Comparison of ENCODE assay signal across 12 mouse cellular contexts in the genomic region with DNA sequence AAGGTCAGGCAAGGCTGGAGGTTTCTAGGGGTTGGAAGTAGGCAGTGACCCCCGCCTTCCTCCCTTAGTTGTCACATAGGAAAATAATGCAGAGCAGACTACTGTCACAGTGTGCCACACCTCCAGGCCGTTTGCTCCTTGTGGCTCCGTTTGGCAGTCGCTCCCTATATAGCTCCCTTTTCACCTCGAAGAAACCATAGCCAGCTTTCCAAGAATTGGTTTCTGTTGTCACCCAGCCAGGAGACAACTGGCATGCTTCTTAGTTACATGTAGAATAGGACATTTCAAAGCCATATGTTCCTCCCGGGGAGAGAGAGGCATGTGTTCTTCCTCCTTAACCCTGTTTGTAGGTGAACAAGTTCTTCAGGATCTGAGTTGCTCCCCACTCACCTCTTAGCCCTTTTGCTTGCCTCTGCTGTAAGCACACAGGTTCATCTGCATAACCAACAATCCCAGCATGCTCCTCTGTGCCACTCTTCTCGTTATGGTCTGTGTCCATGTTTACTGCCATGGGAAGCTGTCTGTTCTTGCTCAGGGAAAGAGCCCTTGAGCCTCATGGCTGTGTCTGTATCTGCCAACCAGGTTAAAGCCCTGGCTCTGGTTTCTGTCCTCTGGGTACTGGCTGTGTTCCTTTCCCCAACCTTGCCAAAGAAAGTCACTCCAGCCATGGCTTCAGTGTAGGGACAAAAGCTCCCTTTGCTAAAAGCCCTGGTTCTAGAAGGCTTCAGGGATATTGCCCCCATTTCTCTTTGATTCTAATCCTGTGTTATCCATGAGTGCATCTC.
DNase-seq lines count a peak whose midpoint lies in the region; ATAC-seq and TF ChIP-seq lines count a peak whose summit lies in the region.
"Had no signal": no experiment of that assay in that cellular context is flagged by ENCODE, and none has a peak within 500 bp of the region (broad histone marks: within the 10 kb centered on the region; RNA-seq: fewer than 3 reads in every experiment).

No protein-coding gene starts in this region.

- H3K9ac ChIP-seq in forebrain, embryonic 16.5 days (replicated peaks; ENCODE audit: low read depth, low read length), result no peak overlapping the region
- H3K9ac ChIP-seq in forebrain, embryonic 11.5 days (ENCODE audit: low read length), result no peak overlapping the region
- H3K9ac ChIP-seq in hindbrain, embryonic 16.5 days (ENCODE audit: low read depth, low read length), result no peak overlapping the region
- H3K9ac ChIP-seq in hindbrain, embryonic 11.5 days (ENCODE audit: low read depth, low read length), result no peak overlapping the region

- no peaks in the 10 kb centered on the region for H3K27me3 ChIP-seq in forebrain, embryonic 16.5 days (replicated peaks; ENCODE audit: control insufficient read depth, insufficient read depth, low read length)
- H3K27me3 ChIP-seq in forebrain, embryonic 11.5 days (ENCODE audit: control insufficient read depth, insufficient read depth, low read length), result no peaks in the 10 kb centered on the region
- H3K27me3 ChIP-seq in hindbrain, embryonic 16.5 days (replicated peaks; ENCODE audit: control insufficient read depth, insufficient read depth, low read length), result no peaks in the 10 kb centered on the region
- no peaks in the 10 kb centered on the region for H3K27me3 ChIP-seq in hindbrain, embryonic 11.5 days (ENCODE audit: control insufficient read depth, insufficient read depth, low read length)
- H3K27me3 ChIP-seq: megakaryocyte, embryonic 14.5 days had no signal

- peaks cover 9% of the 10 kb centered on the region for H3K4me1 ChIP-seq in forebrain, embryonic 16.5 days (replicated peaks; ENCODE audit: control insufficient read depth, insufficient read depth, low read length)
- H3K4me1 ChIP-seq in forebrain, embryonic 11.5 days (replicated peaks; ENCODE audit: control insufficient read depth, insufficient read depth, low read length), result no peaks in the 10 kb centered on the region; the same call in 1 of the 2 replicates
- peaks cover 5% of the 10 kb centered on the region; the same call in 1 of the 2 replicates for H3K4me1 ChIP-seq in hindbrain, embryonic 16.5 days (ENCODE audit: control insufficient read depth, insufficient read depth, low read depth, low read length)
- H3K4me1 ChIP-seq in hindbrain, embryonic 11.5 days (replicated peaks; ENCODE audit: control insufficient read depth, insufficient read depth, low read length), result no peaks in the 10 kb centered on the region
- H3K4me1 ChIP-seq in cortical plate, adult 2 months (ENCODE audit: control insufficient read depth, insufficient read depth, low read length), result peaks cover 9% of the 10 kb centered on the region; the same call in 1 of the 2 replicates
- H3K4me1 ChIP-seq: megakaryocyte, embryonic 14.5 days had no signal

- no peak overlapping the region for H3K4me2 ChIP-seq in forebrain, embryonic 16.5 days (ENCODE audit: low read length)
- no peak overlapping the region for H3K4me2 ChIP-seq in forebrain, embryonic 11.5 days (ENCODE audit: low read depth, low read length, severe bottlenecking)
- no peak overlapping the region for H3K4me2 ChIP-seq in hindbrain, embryonic 16.5 days (ENCODE audit: low read length)
- no peak overlapping the region for H3K4me2 ChIP-seq in hindbrain, embryonic 11.5 days (replicated peaks; ENCODE audit: low read depth, low read length)

- DNase-seq in forebrain, embryonic 11.5 days (ENCODE audit: low spot score), result no peak
- no peak for DNase-seq in hindbrain, embryonic 11.5 days (ENCODE audit: low spot score)
- peak; percentile 42 to 50 for DNase-seq in heart, adult 9 months (ENCODE audit: low spot score in 2 of 2)
- no peak for DNase-seq in ovary, adult 18-20 months (ENCODE audit: low spot score)
- DNase-seq: kidney, postnatal 36 days had no signal

- no peak for TF ChIP-seq CTCF in cortical plate, adult 2 months (IDR thresholded peaks at IDR 0.05; ENCODE audit: extremely low read depth, insufficient read depth, low read length)

- peak; percentile 50; the same call in 1 of the 2 replicates for ATAC-seq in forebrain, embryonic 16.5 days
- ATAC-seq in forebrain, embryonic 11.5 days (replicated peaks; ENCODE audit: low FRiP score), result no peak
- 0 out of 2 replicates have a peak, but pooled peaks have one; percentile 38 for ATAC-seq in hindbrain, embryonic 16.5 days
- ATAC-seq in hindbrain, embryonic 11.5 days (ENCODE audit: low FRiP score), result no peak
- ATAC-seq: intestine, postnatal 0 days had no signal

- no peak overlapping the region for H3K4me3 ChIP-seq in forebrain, embryonic 16.5 days (replicated peaks; ENCODE audit: low read length)
- no peak overlapping the region for H3K4me3 ChIP-seq in forebrain, embryonic 11.5 days (ENCODE audit: low read depth, low read length)
- no peak overlapping the region for H3K4me3 ChIP-seq in hindbrain, embryonic 16.5 days (ENCODE audit: low read length)
- H3K4me3 ChIP-seq in hindbrain, embryonic 11.5 days (ENCODE audit: low read depth, low read length), result no peak overlapping the region
- H3K4me3 ChIP-seq in cortical plate, adult 2 months (ENCODE audit: insufficient read depth, low read length), result no peak overlapping the region
- H3K4me3 ChIP-seq: megakaryocyte, embryonic 14.5 days; myocyte had no signal

- no peak overlapping the region for H3K27ac ChIP-seq in forebrain, embryonic 16.5 days (ENCODE audit: low read length)
- no peak overlapping the region for H3K27ac ChIP-seq in forebrain, embryonic 11.5 days (ENCODE audit: low read depth, low read length)
- no peak overlapping the region; the same call in 1 of the 2 replicates for H3K27ac ChIP-seq in hindbrain, embryonic 16.5 days (ENCODE audit: low read depth, low read length)
- no peak overlapping the region for H3K27ac ChIP-seq in hindbrain, embryonic 11.5 days (ENCODE audit: low read depth, low read length)
- 0 out of 2 replicates have a peak overlapping the region, but pooled peaks have one; percentile 13 for H3K27ac ChIP-seq in cortical plate, adult 2 months (ENCODE audit: insufficient read depth, low read length)
- H3K27ac ChIP-seq: stomach, postnatal 0 days had no signal

- WGBS in forebrain, embryonic 16.5 days, result 46% methylated on average over 7 of the region's 7 CpGs
- 69% methylated on average over 7 of the region's 7 CpGs for WGBS in forebrain, embryonic 11.5 days
- WGBS in hindbrain, embryonic 16.5 days, result 41% methylated on average over 7 of the region's 7 CpGs
- WGBS in hindbrain, embryonic 11.5 days, result 60% methylated on average over 7 of the region's 7 CpGs

- H3K9me3 ChIP-seq in forebrain, embryonic 16.5 days (ENCODE audit: control insufficient read depth, low read length), result no peaks in the 10 kb centered on the region
- H3K9me3 ChIP-seq in forebrain, embryonic 11.5 days (ENCODE audit: control insufficient read depth, low read length), result no peaks in the 10 kb centered on the region; the same call in 1 of the 2 replicates
- H3K9me3 ChIP-seq in hindbrain, embryonic 16.5 days (ENCODE audit: control insufficient read depth, low read length), result no peaks in the 10 kb centered on the region
- H3K9me3 ChIP-seq in hindbrain, embryonic 11.5 days (ENCODE audit: control insufficient read depth, low read length), result no peaks in the 10 kb centered on the region

- no peak for TF ChIP-seq POLR2A in cortical plate, adult 2 months (IDR thresholded peaks at IDR 0.05; ENCODE audit: extremely low read depth, insufficient read depth, low read length)

- no peaks in the 10 kb centered on the region for H3K36me3 ChIP-seq in forebrain, embryonic 16.5 days (ENCODE audit: control insufficient read depth, insufficient read depth)
- H3K36me3 ChIP-seq in forebrain, embryonic 11.5 days (ENCODE audit: control insufficient read depth, insufficient read depth, low read length), result no peaks in the 10 kb centered on the region
- H3K36me3 ChIP-seq in hindbrain, embryonic 16.5 days (ENCODE audit: control insufficient read depth, insufficient read depth, low read length), result no peaks in the 10 kb centered on the region
- no peaks in the 10 kb centered on the region for H3K36me3 ChIP-seq in hindbrain, embryonic 11.5 days (ENCODE audit: control insufficient read depth, insufficient read depth, low read length)

Comparison
In these comparisons a context has a peak if more than half of its experiments do, and no peak if none do; other contexts are left out.
1. ATAC-seq: peak in forebrain, embryonic 16.5 days (single experiment) and hindbrain, embryonic 16.5 days (single experiment); none in forebrain, embryonic 11.5 days (single experiment) and hindbrain, embryonic 11.5 days (single experiment).
2. DNase-seq: peak in heart, adult 9 months (2 of 2); none in forebrain, embryonic 11.5 days (single experiment), hindbrain, embryonic 11.5 days (single experiment) and ovary, adult 18-20 months (single experiment).